Mouse (Mus musculus) effector memory CD4-positive, alpha-beta T cell, adult 5 months (primary cell): ENCODE results near the gene 2210016F16Rik. TPM values are rescaled to one million over a fixed set of nuclear protein-coding genes. Genes with fewer than 3 reads are reported as not detected.

Experiments
- polyA plus RNA-seq: library from polyadenylated mRNA; unstranded; fragments of 100-300 nt; shearing (Covaris generic); gene quantifications from one replicate; pipeline ENCODE4 v1.2.1, GENCODE M21; 2017

2210016F16Rik gene
- polyA plus RNA-seq, result 11.6 TPM

GRCm38 (mm10) chr13:58384779-58385546 lies at the start of gene 2210016F16Rik:
TSS of gene 2210016F16Rik (minus strand) at chr13:58385225.

DNA sequence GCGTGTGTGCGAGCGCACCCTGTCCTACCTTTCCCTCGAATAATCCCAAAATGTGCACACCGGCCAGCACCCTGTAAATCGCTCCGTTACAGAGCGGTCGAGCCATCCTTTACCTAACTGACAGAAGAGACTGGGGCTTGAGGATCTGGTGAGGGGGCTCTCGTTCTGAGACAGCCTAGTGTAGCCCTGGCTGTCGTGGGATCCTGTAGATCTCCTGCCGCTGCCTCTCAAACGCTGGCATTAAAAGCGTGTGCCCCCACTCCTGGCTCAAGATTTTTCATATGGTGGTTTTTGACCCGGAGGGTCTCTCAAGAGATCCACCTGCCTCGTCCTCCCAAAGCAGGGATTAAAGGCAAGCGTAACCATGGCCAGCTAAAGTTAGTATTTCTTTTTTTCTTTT lies 18.2 kb upstream of the 2210016F16Rik start, which contains the start of gene Hnrnpk:
Hnrnpk (minus strand) TSS at position 101 of the 400 bp plus-strand sequence.

GRCm38 (mm10) chr13:58402003-58402743 lies 17.1 kb upstream of the 2210016F16Rik start, which contains the start of gene Rmi1:
TSS of gene Rmi1 (plus strand) at chr13:58402248.

GRCm38 (mm10) chr13:58358629-58359303 lies 26.3 kb downstream of the 2210016F16Rik start, which contains the start of gene Kif27:
TSS of gene Kif27 (minus strand) at chr13:58359122.

Other genes with a start within 250 kb of the 2210016F16Rik start
- gene Idnk, start 227.6 kb downstream of the 2210016F16Rik start, polyA plus RNA-seq, result 115 TPM
- gene Ubqln1, start 169.6 kb downstream of the 2210016F16Rik start, polyA plus RNA-seq, result 145 TPM
- 0.76 TPM for gene Gkap1, start 109.5 kb downstream of the 2210016F16Rik start, polyA plus RNA-seq
- gene Kif27, start 26.1 kb downstream of the 2210016F16Rik start, polyA plus RNA-seq, result not detected
- gene Rmi1, start 17.0 kb upstream of the 2210016F16Rik start, polyA plus RNA-seq, result 29.3 TPM
- gene Hnrnpk, start 18.1 kb upstream of the 2210016F16Rik start, polyA plus RNA-seq, result 1,538 TPM
- 0.16 TPM for gene Slc28a3, start 225.7 kb upstream of the 2210016F16Rik start, polyA plus RNA-seq